Mouse (Mus musculus): ENCODE results near the gene Bcl9l. TPM values are rescaled to one million over a fixed set of nuclear protein-coding genes. Genes with fewer than 3 reads are reported as not detected.
A peak's percentile ranks its signal among the peaks of the same experiment; 100 is the strongest.

The Bcl9l gene
- polyA plus RNA-seq, 1 experiment from 2014 or later: 8.6 TPM

- ATAC-seq (ENCODE audit: low FRiP score): no peak
- peaks cover 29% of the 10 kb centered on the region for H3K36me3 ChIP-seq
- H3K4me3 ChIP-seq: no peak overlapping the region
- H3K27me3 ChIP-seq: no peaks in the 10 kb centered on the region
- peaks cover 70% of the 10 kb centered on the region for H3K4me1 ChIP-seq (replicated peaks)
- H3K9ac ChIP-seq: no peak overlapping the region
- WGBS: 49% methylated on average over 10 of the region's 10 CpGs
- H3K9me3 ChIP-seq: no peaks in the 10 kb centered on the region
- H3K27ac ChIP-seq: no peak overlapping the region; the same call in 1 of the 2 replicates
- peak overlapping the region; percentile 9; the same call in 1 of the 2 replicates for H3K4me2 ChIP-seq
Observed at GRCm38 (mm10) chr9:44501206-44501879, 18.7 kb downstream of the Bcl9l start.

DNA sequence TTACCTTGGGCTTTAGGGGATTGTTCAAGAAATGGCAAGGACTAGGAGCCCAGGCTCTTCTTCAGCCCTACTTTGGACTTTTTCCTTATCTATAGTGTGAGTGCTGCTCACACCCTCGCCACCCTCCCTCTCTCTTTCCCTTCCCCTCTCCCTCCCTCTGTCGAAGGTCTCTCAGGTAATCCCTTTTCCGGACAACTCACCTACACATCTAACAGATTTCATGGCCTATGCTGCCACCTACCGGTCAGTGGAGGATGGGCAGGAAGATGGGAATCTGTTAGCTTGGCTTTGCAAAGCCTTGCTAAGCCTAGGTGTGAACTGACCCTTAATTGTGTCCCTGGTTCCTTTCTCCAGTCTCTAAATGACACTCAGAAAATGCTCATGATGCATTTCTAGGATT is 19.4 kb downstream of the Bcl9l start:
- no peak overlapping the region for H3K27ac ChIP-seq
- no peak for ATAC-seq (ENCODE audit: low FRiP score)
- H3K36me3 ChIP-seq: peaks cover 35% of the 10 kb centered on the region
- no peaks in the 10 kb centered on the region for H3K9me3 ChIP-seq
- no peaks in the 10 kb centered on the region for H3K27me3 ChIP-seq
- peak overlapping the region; percentile 9; the same call in 1 of the 2 replicates for H3K4me2 ChIP-seq
- peaks cover 63% of the 10 kb centered on the region for H3K4me1 ChIP-seq (replicated peaks)
- H3K9ac ChIP-seq: no peak overlapping the region
- WGBS: 5% methylated on average over 4 of the region's 4 CpGs
- no peak overlapping the region for H3K4me3 ChIP-seq

DNA sequence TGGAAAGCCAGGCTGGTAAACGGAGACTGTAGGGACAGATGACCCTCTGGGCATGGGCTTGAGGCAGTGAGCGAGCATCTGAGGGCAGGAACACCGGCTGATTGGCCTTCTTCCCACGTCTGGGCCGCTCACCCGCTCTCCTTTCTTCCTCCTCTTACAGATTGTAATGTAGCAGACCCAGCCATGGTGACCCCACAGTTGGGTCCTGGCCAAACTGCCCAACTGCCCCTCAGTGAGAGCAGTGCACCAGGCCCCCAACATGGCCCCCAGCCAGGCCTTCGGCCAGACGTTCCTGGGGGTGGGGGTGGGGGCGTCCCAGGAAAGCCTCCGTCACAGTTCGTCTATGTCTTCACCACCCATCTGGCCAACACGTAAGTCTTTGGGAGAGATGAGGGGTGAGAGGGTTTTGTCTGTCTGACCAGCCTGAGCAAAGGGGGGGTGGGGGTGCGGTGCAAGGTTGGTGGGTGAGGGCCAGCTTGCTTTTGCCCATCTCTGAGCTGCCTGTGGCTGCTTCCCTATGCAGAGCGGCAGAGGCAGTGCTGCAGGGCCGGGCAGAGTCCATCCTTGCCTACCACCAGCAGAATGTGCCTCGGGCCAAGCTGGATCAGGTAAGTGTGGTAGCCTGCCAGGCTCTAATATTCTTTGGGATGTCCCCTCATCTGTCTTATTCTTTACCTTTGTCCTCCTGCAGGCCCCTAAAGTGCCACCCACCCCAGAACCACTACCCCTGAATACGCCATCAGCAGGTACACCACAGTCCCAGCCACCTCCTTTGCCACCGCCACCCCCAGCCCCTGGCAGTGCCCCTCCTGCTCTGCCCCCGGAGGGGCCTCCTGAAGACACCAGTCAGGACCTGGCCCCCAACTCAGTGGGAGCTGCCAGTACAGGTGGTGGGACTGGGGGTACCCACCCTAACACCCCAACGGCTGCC is 22.5 kb downstream of the Bcl9l start:
- Histone ChIP-seq H3K27ac (no peak overlapping the region; the same call in 1 of the 2 replicates), H3K4me3 (no peak overlapping the region), H3K27me3 (peaks cover 11% of the 10 kb centered on the region), H3K9ac (peak overlapping the region; percentile 35), H3K9me3 (no peaks in the 10 kb centered on the region), H3K4me2 (no peak overlapping the region), H3K36me3 (peaks cover 60% of the 10 kb centered on the region), H3K4me1 (replicated peaks) (peaks cover 50% of the 10 kb centered on the region)
- WGBS: 75% methylated on average over 20 of the region's 20 CpGs
- no peak for ATAC-seq (ENCODE audit: low FRiP score)

DNA sequence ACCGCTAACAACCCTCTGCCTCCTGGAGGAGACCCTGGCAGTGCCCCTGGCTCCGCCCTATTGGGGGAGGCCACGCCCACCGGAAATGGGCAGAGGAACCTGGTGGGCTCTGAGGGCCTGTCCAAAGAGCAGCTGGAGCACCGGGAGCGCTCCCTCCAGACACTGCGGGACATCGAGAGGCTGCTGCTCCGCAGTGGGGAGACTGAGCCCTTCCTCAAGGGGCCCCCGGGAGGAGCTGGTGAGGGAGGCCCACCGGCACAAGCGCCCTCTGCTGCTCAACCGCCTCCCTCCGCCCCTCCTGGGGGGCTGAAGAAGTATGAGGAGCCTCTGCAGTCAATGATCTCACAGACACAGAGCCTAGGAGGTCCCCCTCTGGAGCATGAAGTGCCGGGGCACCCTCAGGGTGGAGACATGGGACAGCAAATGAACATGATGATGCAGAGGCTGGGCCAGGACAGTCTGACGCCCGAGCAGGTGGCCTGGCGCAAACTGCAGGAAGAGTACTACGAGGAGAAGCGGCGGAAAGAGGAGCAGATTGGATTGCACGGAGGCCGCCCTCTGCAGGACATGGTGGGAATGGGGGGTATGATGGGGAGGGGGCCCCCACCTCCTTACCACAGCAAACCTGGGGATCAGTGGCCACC is 23.3 kb downstream of the Bcl9l start:
- Histone ChIP-seq H3K9me3 (no peaks in the 10 kb centered on the region), H3K4me3 (no peak overlapping the region), H3K9ac (no peak overlapping the region; the same call in 1 of the 2 replicates), H3K27ac (no peak overlapping the region), H3K4me2 (no peak overlapping the region), H3K4me1 (replicated peaks) (peaks cover 49% of the 10 kb centered on the region), H3K36me3 (peaks cover 60% of the 10 kb centered on the region), H3K27me3 (peaks cover 11% of the 10 kb centered on the region)
- WGBS: 52% methylated on average over 23 of the region's 23 CpGs
- ATAC-seq (ENCODE audit: low FRiP score): no peak

- H3K36me3 ChIP-seq: peaks cover 60% of the 10 kb centered on the region
- no peak overlapping the region for H3K4me3 ChIP-seq
- no peak overlapping the region for H3K9ac ChIP-seq
- WGBS: 94% methylated on average over 13 of the region's 13 CpGs
- H3K4me1 ChIP-seq (replicated peaks): peaks cover 48% of the 10 kb centered on the region
- ATAC-seq (ENCODE audit: low FRiP score): no peak
- H3K9me3 ChIP-seq: no peaks in the 10 kb centered on the region
- H3K27me3 ChIP-seq: peaks cover 11% of the 10 kb centered on the region
- no peak overlapping the region for H3K4me2 ChIP-seq
- H3K27ac ChIP-seq: no peak overlapping the region
Observed at GRCm38 (mm10) chr9:44506566-44506965, 23.9 kb downstream of the Bcl9l start.

GRCm38 (mm10) chr9:44507345-44507744 is 24.7 kb downstream of the Bcl9l start:
- Histone ChIP-seq H3K4me2 (no peak overlapping the region), H3K9me3 (no peaks in the 10 kb centered on the region), H3K27me3 (peaks cover 11% of the 10 kb centered on the region), H3K36me3 (peaks cover 60% of the 10 kb centered on the region), H3K9ac (no peak overlapping the region), H3K4me3 (no peak overlapping the region), H3K27ac (no peak overlapping the region), H3K4me1 (replicated peaks) (peaks cover 50% of the 10 kb centered on the region)
- no peak for ATAC-seq (ENCODE audit: low FRiP score)
- 95% methylated on average over 6 of the region's 6 CpGs for WGBS

- no peak overlapping the region for H3K4me3 ChIP-seq
- no peaks in the 10 kb centered on the region for H3K9me3 ChIP-seq
- H3K9ac ChIP-seq: no peak overlapping the region
- no peak for ATAC-seq (ENCODE audit: low FRiP score)
- no peak overlapping the region for H3K27ac ChIP-seq
- H3K4me2 ChIP-seq: no peak overlapping the region
- H3K4me1 ChIP-seq (replicated peaks): peaks cover 50% of the 10 kb centered on the region
- H3K36me3 ChIP-seq: peaks cover 56% of the 10 kb centered on the region
- H3K27me3 ChIP-seq: peaks cover 11% of the 10 kb centered on the region
- WGBS: 84% methylated on average over 18 of the region's 18 CpGs
Observed at GRCm38 (mm10) chr9:44508124-44508619, 25.5 kb downstream of the Bcl9l start.

DNA sequence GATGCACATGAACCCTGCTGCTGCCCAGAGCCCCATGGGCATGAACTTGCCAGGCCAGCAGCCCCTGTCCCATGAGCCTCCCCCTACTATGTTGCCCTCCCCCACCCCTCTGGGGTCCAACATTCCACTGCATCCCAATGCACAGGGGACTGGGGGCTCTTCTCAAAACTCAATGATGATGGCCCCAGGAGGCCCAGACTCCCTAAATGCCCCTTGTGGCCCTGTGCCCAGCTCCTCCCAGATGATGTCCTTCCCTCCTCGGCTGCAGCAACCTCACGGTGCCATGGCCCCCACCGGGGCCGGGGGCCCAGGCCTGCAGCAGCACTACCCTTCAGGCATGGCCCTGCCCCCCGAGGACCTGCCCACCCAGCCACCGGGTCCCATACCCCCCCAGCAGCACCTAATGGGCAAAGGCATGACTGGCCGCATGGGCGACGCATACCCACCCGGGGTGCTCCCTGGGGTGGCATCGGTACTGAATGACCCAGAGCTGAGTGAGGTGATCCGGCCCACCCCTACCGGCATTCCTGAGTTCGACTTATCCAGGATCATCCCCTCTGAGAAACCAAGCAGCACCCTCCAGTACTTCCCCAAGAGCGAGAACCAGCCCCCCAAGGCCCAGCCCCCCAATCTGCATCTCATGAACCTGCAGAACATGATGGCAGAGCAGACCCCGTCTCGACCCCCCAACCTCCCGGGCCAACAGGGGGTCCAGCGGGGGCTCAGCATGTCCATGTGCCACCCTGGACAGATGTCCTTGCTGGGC is 26.3 kb downstream of the Bcl9l start:
- no peak for ATAC-seq (ENCODE audit: low FRiP score)
- Histone ChIP-seq H3K36me3 (peaks cover 51% of the 10 kb centered on the region), H3K9me3 (no peaks in the 10 kb centered on the region), H3K9ac (peak overlapping the region; percentile 21), H3K4me1 (replicated peaks) (peaks cover 50% of the 10 kb centered on the region), H3K27ac (peak overlapping the region; percentile 52), H3K4me3 (no peak overlapping the region), H3K27me3 (peaks cover 11% of the 10 kb centered on the region), H3K4me2 (peak overlapping the region; percentile 50)
- WGBS: 78% methylated on average over 19 of the region's 19 CpGs

GRCm38 (mm10) chr9:44509487-44510354 is 27.1 kb downstream of the Bcl9l start:
- peak overlapping the region; percentile 50 for H3K4me2 ChIP-seq
- peak overlapping the region; percentile 9; the same call in 1 of the 2 replicates for H3K4me3 ChIP-seq
- H3K27me3 ChIP-seq: peaks cover 11% of the 10 kb centered on the region
- ATAC-seq (ENCODE audit: low FRiP score): peak; percentile 19
- H3K27ac ChIP-seq: peak overlapping the region; percentile 52
- H3K9ac ChIP-seq: peak overlapping the region; percentile 21
- H3K36me3 ChIP-seq: peaks cover 47% of the 10 kb centered on the region
- H3K4me1 ChIP-seq (replicated peaks): peaks cover 47% of the 10 kb centered on the region
- WGBS: 10% methylated on average over 24 of the region's 27 CpGs
- no peaks in the 10 kb centered on the region for H3K9me3 ChIP-seq

- 34% methylated on average over 9 of the region's 9 CpGs for WGBS
- no peak for ATAC-seq (ENCODE audit: low FRiP score)
Observed at GRCm38 (mm10) chr9:44510355-44510871, 27.8 kb downstream of the Bcl9l start.

More at GRCm38 (mm10) chr9:44510355-44510871, 27.8 kb downstream of the Bcl9l start:
- peaks cover 44% of the 10 kb centered on the region for H3K4me1 ChIP-seq (replicated peaks)
- peaks cover 41% of the 10 kb centered on the region for H3K36me3 ChIP-seq
- H3K4me3 ChIP-seq: no peak overlapping the region
- peak overlapping the region; percentile 21; the same call in 1 of the 2 replicates for H3K9ac ChIP-seq
- H3K9me3 ChIP-seq: no peaks in the 10 kb centered on the region
- H3K27ac ChIP-seq: peak overlapping the region; percentile 49
- peak overlapping the region; percentile 50; the same call in 1 of the 2 replicates for H3K4me2 ChIP-seq
- H3K27me3 ChIP-seq: peaks cover 11% of the 10 kb centered on the region

Data from hindbrain, embryonic 13.5 days (tissue).